Mouse (Mus musculus) liver, embryonic 14.5 days (tissue): ENCODE measurements around the gene Uvrag.

ENCODE experiments used
- CTCF ChIP-seq: IDR thresholded peaks from 2 replicates; pipeline ENCODE4 v1.5.1; 2016; ENCODE audit warnings: antibody characterized with exemption, low read depth, control low read depth
- EP300 ChIP-seq: IDR thresholded peaks from 2 replicates; pipeline ENCODE4 v1.6.1; 2016; ENCODE audit warnings: antibody characterized with exemption, low read depth

DNA sequence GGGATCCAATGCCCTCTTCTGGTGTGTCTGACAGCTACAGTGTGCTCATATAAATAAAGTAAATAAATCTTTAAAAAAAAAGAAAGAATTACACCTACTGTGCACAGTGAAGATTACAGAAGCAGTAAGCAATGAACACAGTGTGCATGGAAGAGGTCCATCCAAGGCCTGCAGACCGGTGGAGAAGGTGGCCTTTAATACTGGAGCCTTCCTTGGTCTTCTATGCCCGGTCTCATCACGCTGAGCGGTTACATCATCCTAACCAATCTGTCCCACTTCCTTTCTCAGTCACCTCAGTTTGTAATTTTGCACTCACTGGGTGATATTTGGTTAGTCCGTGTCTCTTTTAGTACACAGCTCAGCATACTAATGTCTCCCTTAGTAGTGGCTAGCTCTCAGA, 197.3 kb downstream of the Uvrag start:
- no peak for TF ChIP-seq CTCF
- no peak for TF ChIP-seq EP300
